Mouse (Mus musculus) stomach, embryonic 15.5 days (tissue): ENCODE results near the gene Spdye4b. TPM values are rescaled to one million over a fixed set of nuclear protein-coding genes. Genes with fewer than 3 reads are reported as not detected.
"Not testable (repeated sequence)": the region's sequence is repeated elsewhere in the genome, so short reads cannot be mapped to it uniquely, and the experiment has no call there.

Experiments
- ATAC-seq: fragments of 200-750 bp; cut with Nextera tagmentation; 2 replicates; pipeline ENCODE4 v1.8.0; 2017; ENCODE audit warnings: low read depth, moderate number of reproducible peaks, moderate TSS enrichment; ENCODE audit not compliant: insufficient read depth, low FRiP score
- H3K27ac ChIP-seq: fragments of 300-500 bp; sonication (generic); 2 replicates; pipeline ENCODE4 v1.5.1; 2015; ENCODE audit warnings: mild to moderate bottlenecking, inconsistent platforms
- H3K27me3 ChIP-seq: fragments of 300-500 bp; sonication (generic); replicated peaks from 2 replicates; pipeline ENCODE4 v1.6.1; 2015; ENCODE audit warnings: inconsistent platforms
- H3K36me3 ChIP-seq: fragments of 300-500 bp; sonication (generic); 2 replicates; pipeline ENCODE4 v1.6.1; 2015; ENCODE audit warnings: inconsistent platforms
- H3K4me1 ChIP-seq: fragments of 300-500 bp; sonication (generic); 2 replicates; pipeline ENCODE4 v1.6.1; 2015; ENCODE audit warnings: inconsistent platforms
- H3K4me2 ChIP-seq: fragments of 300-500 bp; sonication (generic); 2 replicates; pipeline ENCODE4 v1.6.1; 2015; ENCODE audit warnings: mild to moderate bottlenecking, inconsistent platforms
- H3K4me3 ChIP-seq: fragments of 300-500 bp; sonication (generic); replicated peaks from 2 replicates; pipeline ENCODE4 v1.5.1; 2015; ENCODE audit warnings: inconsistent platforms
- H3K9ac ChIP-seq: fragments of 300-500 bp; sonication (generic); 2 replicates; pipeline ENCODE4 v1.6.1; 2015; ENCODE audit warnings: inconsistent platforms
- H3K9me3 ChIP-seq: fragments of 300-500 bp; sonication (generic); 2 replicates; pipeline ENCODE4 v1.6.1; 2016; ENCODE audit warnings: inconsistent platforms
- WGBS: fragments of 180-500 bp; shearing (Covaris S2); methylation state at CpG from one replicate; pipeline ENCODE4 v1.1.7; 2015; 5-methylcytosine and 5-hydroxymethylcytosine counted together
- polyA plus RNA-seq: library from polyadenylated mRNA; unstranded; fragments of >200 nt; fragmentation: Nextera tagmentation; extraction: Ambion mirVana; gene quantifications from 2 replicates; pipeline ENCODE4 v1.2.1, GENCODE M21; 2015

The Spdye4b gene
- polyA plus RNA-seq, 1 experiment from 2014 or later = not detected

- Histone ChIP-seq H3K9ac (no peak overlapping the region), H3K27ac (no peak overlapping the region), H3K9me3 (no peaks in the 10 kb centered on the region), H3K27me3 (no peaks in the 10 kb centered on the region), H3K4me3 (no peak overlapping the region), H3K36me3 (no peaks in the 10 kb centered on the region), H3K4me1 (no peaks in the 10 kb centered on the region; the same call in 1 of the 2 replicates), H3K4me2 (peak overlapping the region; percentile 35)
- peak; percentile 85 for ATAC-seq
- WGBS = 13% methylated on average over 18 of the region's 18 CpGs
Observed at GRCm38 (mm10) chr5:143165508-143166070, 15.2 kb upstream of the Spdye4b start.

- Histone ChIP-seq H3K27me3 (no peaks in the 10 kb centered on the region), H3K4me1 (peaks cover 10% of the 10 kb centered on the region), H3K36me3 (peaks cover 72% of the 10 kb centered on the region), H3K27ac (no peak overlapping the region), H3K4me3 (no peak overlapping the region), H3K9ac (no peak overlapping the region), H3K9me3 (no peaks in the 10 kb centered on the region), H3K4me2 (no peak overlapping the region)
- 87% methylated on average over 4 of the region's 4 CpGs for WGBS
- ATAC-seq = no peak
Observed at GRCm38 (mm10) chr5:143175970-143176369, 4.8 kb upstream of the Spdye4b start.

- H3K4me2 ChIP-seq = no peak overlapping the region
- WGBS = 91% methylated on average over 3 of the region's 3 CpGs
- no peak overlapping the region for H3K4me3 ChIP-seq
- no peaks in the 10 kb centered on the region for H3K27me3 ChIP-seq
- peaks cover 10% of the 10 kb centered on the region for H3K4me1 ChIP-seq
- ATAC-seq = no peak
- H3K27ac ChIP-seq = no peak overlapping the region
- H3K9me3 ChIP-seq = no peaks in the 10 kb centered on the region
- no peak overlapping the region for H3K9ac ChIP-seq
- peaks cover 57% of the 10 kb centered on the region for H3K36me3 ChIP-seq
Observed at GRCm38 (mm10) chr5:143177541-143178200, 3.1 kb upstream of the Spdye4b start.

- Histone ChIP-seq H3K9me3 (no peaks in the 10 kb centered on the region), H3K36me3 (peaks cover 42% of the 10 kb centered on the region), H3K27me3 (no peaks in the 10 kb centered on the region), H3K4me1 (peaks cover 10% of the 10 kb centered on the region), H3K4me2 (peak overlapping the region; percentile 82), H3K4me3 (peak overlapping the region; percentile 85; the same call in 1 of the 2 replicates), H3K9ac (no peak overlapping the region), H3K27ac (no peak overlapping the region)
- 31% methylated on average over 6 of the region's 6 CpGs for WGBS
- ATAC-seq = no peak
Observed at GRCm38 (mm10) chr5:143179179-143179578, 1.6 kb upstream of the Spdye4b start.

- H3K4me2 ChIP-seq, H3K9me3 ChIP-seq, H3K27me3 ChIP-seq, H3K27ac ChIP-seq, ATAC-seq, H3K9ac ChIP-seq, H3K36me3 ChIP-seq, H3K4me1 ChIP-seq, H3K4me3 ChIP-seq: not testable (repeated sequence)
- 56% methylated on average over 1 of the region's 1 CpGs for WGBS
Observed at GRCm38 (mm10) chr5:143188014-143188413, 7.2 kb downstream of the Spdye4b start.

GRCm38 (mm10) chr5:143192806-143193205 lies 12.0 kb downstream of the Spdye4b start:
- 85% methylated on average over 8 of the region's 8 CpGs for WGBS

GRCm38 (mm10) chr5:143194747-143195146 lies 13.9 kb downstream of the Spdye4b start:
- WGBS = 56% methylated on average over 8 of the region's 8 CpGs
- ATAC-seq = not testable (repeated sequence)

More at GRCm38 (mm10) chr5:143192806-143193205, 12.0 kb downstream of the Spdye4b start:
- no peaks in the 10 kb centered on the region for H3K27me3 ChIP-seq
- H3K4me3 ChIP-seq = no peak overlapping the region
- H3K36me3 ChIP-seq = no peaks in the 10 kb centered on the region
- no peak overlapping the region for H3K4me2 ChIP-seq
- H3K27ac ChIP-seq = no peak overlapping the region
- H3K4me1 ChIP-seq = no peaks in the 10 kb centered on the region
- ATAC-seq = no peak
- no peaks in the 10 kb centered on the region for H3K9me3 ChIP-seq
- H3K9ac ChIP-seq = no peak overlapping the region

GRCm38 (mm10) chr5:143195166-143195565 lies 14.3 kb downstream of the Spdye4b start:
- Histone ChIP-seq H3K4me3 (no peak overlapping the region), H3K27me3 (no peaks in the 10 kb centered on the region), H3K27ac (no peak overlapping the region), H3K36me3 (no peaks in the 10 kb centered on the region), H3K9ac (no peak overlapping the region), H3K9me3 (no peaks in the 10 kb centered on the region), H3K4me1 (no peaks in the 10 kb centered on the region), H3K4me2 (no peak overlapping the region)
- no peak for ATAC-seq
- 55% methylated on average over 2 of the region's 2 CpGs for WGBS

More at GRCm38 (mm10) chr5:143194747-143195146, 13.9 kb downstream of the Spdye4b start:
- H3K27me3 ChIP-seq, H3K27ac ChIP-seq, H3K9me3 ChIP-seq, H3K9ac ChIP-seq, H3K4me2 ChIP-seq, H3K4me3 ChIP-seq, H3K36me3 ChIP-seq, H3K4me1 ChIP-seq: not testable (repeated sequence)

- H3K4me1 ChIP-seq = no peaks in the 10 kb centered on the region
- 79% methylated on average over 4 of the region's 4 CpGs for WGBS
- no peak for ATAC-seq
- H3K27ac ChIP-seq = no peak overlapping the region
- H3K36me3 ChIP-seq = no peaks in the 10 kb centered on the region
- H3K9ac ChIP-seq = no peak overlapping the region
- no peaks in the 10 kb centered on the region for H3K27me3 ChIP-seq
- no peak overlapping the region for H3K4me2 ChIP-seq
- no peak overlapping the region for H3K4me3 ChIP-seq
- no peaks in the 10 kb centered on the region for H3K9me3 ChIP-seq
Observed at GRCm38 (mm10) chr5:143196506-143196905, 15.7 kb downstream of the Spdye4b start.

GRCm38 (mm10) chr5:143205015-143205414 lies 24.2 kb downstream of the Spdye4b start:
- Histone ChIP-seq H3K4me2 (no peak overlapping the region), H3K9ac (no peak overlapping the region), H3K9me3 (no peaks in the 10 kb centered on the region), H3K4me3 (no peak overlapping the region), H3K36me3 (no peaks in the 10 kb centered on the region), H3K27ac (no peak overlapping the region), H3K4me1 (no peaks in the 10 kb centered on the region), H3K27me3 (no peaks in the 10 kb centered on the region)
- 74% methylated on average over 3 of the region's 3 CpGs for WGBS
- ATAC-seq = no peak

GRCm38 (mm10) chr5:143213832-143214231 lies 33.0 kb downstream of the Spdye4b start:
- H3K4me2 ChIP-seq = no peak overlapping the region
- no peak for ATAC-seq
- H3K4me1 ChIP-seq = no peaks in the 10 kb centered on the region
- H3K4me3 ChIP-seq = no peak overlapping the region
- H3K27me3 ChIP-seq = no peaks in the 10 kb centered on the region
- H3K36me3 ChIP-seq = no peaks in the 10 kb centered on the region
- H3K27ac ChIP-seq = no peak overlapping the region
- 58% methylated on average over 2 of the region's 2 CpGs for WGBS
- no peak overlapping the region for H3K9ac ChIP-seq
- H3K9me3 ChIP-seq = no peaks in the 10 kb centered on the region

- Histone ChIP-seq H3K36me3 (no peaks in the 10 kb centered on the region), H3K4me1 (no peaks in the 10 kb centered on the region), H3K9ac (no peak overlapping the region), H3K4me3 (no peak overlapping the region), H3K27me3 (no peaks in the 10 kb centered on the region), H3K27ac (no peak overlapping the region), H3K9me3 (no peaks in the 10 kb centered on the region), H3K4me2 (no peak overlapping the region)
- ATAC-seq = no peak
- 68% methylated on average over 5 of the region's 5 CpGs for WGBS
Observed at GRCm38 (mm10) chr5:143220996-143221395, 40.2 kb downstream of the Spdye4b start.
